Mouse (Mus musculus): ENCODE results near the gene Mgmt. TPM values are rescaled to one million over a fixed set of nuclear protein-coding genes. Genes with fewer than 3 reads are reported as not detected.

Mgmt gene
- polyA plus RNA-seq, 1 experiment from 2014 or later, result 1.6 TPM

DNA sequence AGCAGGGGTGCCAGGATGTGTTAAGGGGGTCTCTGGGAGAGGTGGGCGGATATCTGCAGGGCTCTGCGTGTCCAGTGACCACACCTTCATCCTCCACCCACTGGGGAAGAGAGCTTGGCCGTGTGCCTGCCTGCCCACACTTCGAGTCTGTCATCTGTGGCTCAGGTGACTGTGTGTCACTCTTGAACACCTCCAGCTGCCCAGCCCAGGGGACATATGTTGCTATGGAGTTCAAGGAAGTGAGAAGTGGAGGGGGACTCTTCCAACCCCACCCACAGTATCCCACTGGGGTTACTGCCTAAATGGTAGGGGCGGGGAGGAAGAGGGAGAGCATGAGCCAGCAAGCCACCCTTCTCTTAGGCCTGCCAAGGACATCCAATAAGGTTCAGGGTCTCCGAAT, 192.7 kb downstream of the Mgmt start:
- WGBS, result 81% methylated on average over 6 of the region's 6 CpGs
- Histone ChIP-seq H3K4me2 (replicated peaks) (no peak overlapping the region), H3K9me3 (no peaks in the 10 kb centered on the region), H3K36me3 (no peaks in the 10 kb centered on the region), H3K27me3 (peaks cover 5% of the 10 kb centered on the region; the same call in 1 of the 2 replicates), H3K9ac (replicated peaks) (no peak overlapping the region), H3K4me1 (replicated peaks) (peaks cover 25% of the 10 kb centered on the region), H3K27ac (no peak overlapping the region), H3K4me3 (replicated peaks) (no peak overlapping the region)
- no peak for ATAC-seq

DNA sequence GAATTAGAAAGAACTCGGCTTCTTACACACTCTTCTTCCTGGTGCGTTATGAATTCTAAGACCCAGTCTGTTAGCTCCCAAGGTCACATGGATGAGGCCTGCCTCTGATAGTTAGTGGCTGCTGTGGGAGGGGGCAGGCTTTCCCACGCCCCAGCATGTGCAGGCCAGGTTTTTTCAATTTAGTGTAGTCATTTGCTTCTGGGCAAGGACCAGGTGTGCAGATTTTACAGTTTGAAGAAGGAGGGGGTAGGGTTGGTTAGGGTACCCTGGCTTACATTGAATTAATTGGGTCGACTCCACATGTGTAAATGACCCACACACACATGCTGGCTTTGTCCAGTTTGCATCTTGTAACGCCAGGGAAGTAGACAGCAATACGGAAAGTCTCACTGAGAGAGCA, 193.7 kb downstream of the Mgmt start:
- H3K27ac ChIP-seq, result no peak overlapping the region
- 90% methylated on average over 6 of the region's 6 CpGs for WGBS
- H3K4me2 ChIP-seq (replicated peaks), result no peak overlapping the region
- H3K4me1 ChIP-seq (replicated peaks), result peaks cover 25% of the 10 kb centered on the region
- H3K4me3 ChIP-seq (replicated peaks), result no peak overlapping the region
- peaks cover 3% of the 10 kb centered on the region; the same call in 1 of the 2 replicates for H3K27me3 ChIP-seq
- H3K36me3 ChIP-seq, result no peaks in the 10 kb centered on the region
- no peaks in the 10 kb centered on the region for H3K9me3 ChIP-seq
- no peak overlapping the region for H3K9ac ChIP-seq (replicated peaks)
- ATAC-seq, result no peak

DNA sequence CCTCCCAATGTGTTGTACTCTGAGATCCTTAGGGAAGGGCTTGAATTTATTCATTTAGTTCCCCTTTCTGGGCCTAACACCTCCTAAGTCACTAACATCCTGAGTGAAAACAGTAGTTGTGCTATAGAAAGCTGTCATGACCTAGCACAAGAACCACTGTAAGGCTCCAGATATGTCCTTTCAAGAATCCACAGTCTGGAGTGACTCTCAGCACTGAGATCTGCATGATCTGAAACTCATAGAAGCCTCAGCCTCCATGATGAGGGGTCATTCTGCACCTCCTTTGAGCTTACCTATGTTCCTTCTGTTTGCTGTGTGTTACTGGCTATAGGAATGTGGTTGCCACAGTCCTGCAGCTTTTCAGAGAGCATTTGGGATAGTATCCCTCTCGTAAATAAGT, 200.1 kb downstream of the Mgmt start:
- no peak for ATAC-seq
- 79% methylated on average over 1 of the region's 1 CpGs for WGBS
- peaks cover 8% of the 10 kb centered on the region for H3K4me1 ChIP-seq (replicated peaks)
- peaks cover 3% of the 10 kb centered on the region; the same call in 1 of the 2 replicates for H3K9me3 ChIP-seq
- no peak overlapping the region for H3K9ac ChIP-seq (replicated peaks)
- no peak overlapping the region for H3K4me3 ChIP-seq (replicated peaks)
- no peaks in the 10 kb centered on the region for H3K36me3 ChIP-seq
- no peak overlapping the region for H3K27ac ChIP-seq
- no peaks in the 10 kb centered on the region for H3K27me3 ChIP-seq
- H3K4me2 ChIP-seq (replicated peaks), result no peak overlapping the region

DNA sequence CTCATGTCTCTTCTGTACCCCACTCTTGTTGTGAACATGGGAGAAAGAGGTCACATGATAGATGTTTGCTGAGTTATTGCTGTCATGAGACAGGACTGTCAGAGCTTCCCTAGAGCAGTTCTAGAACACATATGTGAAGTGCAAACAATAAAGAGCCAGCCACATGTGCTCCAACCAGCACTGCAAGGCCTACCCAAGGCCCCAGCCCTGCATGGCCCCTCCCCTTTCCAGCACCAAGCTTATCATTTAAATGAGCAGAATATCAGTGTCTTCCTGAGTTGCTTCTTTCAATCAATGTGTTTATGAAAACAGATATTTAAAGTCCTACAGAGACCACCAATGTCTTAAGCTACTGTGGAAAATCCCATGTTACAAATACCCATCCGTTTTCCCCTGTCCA, 201.3 kb downstream of the Mgmt start:
- Histone ChIP-seq H3K27ac (no peak overlapping the region), H3K4me1 (replicated peaks) (peaks cover 8% of the 10 kb centered on the region), H3K9me3 (peaks cover 3% of the 10 kb centered on the region; the same call in 1 of the 2 replicates), H3K27me3 (no peaks in the 10 kb centered on the region), H3K9ac (replicated peaks) (no peak overlapping the region), H3K4me2 (replicated peaks) (no peak overlapping the region), H3K36me3 (no peaks in the 10 kb centered on the region), H3K4me3 (replicated peaks) (no peak overlapping the region)
- 85% methylated on average over 1 of the region's 1 CpGs for WGBS
- no peak for ATAC-seq

DNA sequence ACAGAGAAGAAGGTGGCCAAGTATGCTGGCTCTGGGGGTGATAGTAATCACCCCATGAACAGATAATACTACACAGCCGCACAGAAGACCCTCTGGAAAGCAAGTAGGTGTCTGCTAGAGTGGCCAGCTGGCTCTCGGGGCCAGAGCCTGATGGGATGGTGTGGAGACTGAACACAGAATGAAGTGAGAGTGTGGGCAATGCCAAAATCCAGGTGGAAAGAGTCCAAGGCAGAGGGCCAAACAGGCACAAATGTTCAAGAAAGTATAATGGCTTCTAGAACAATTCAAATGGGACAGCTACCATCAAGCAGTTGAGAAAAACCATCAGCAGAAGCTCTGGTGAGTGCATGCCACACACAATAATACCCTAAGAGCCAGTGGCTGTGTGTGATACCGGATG, 205.4 kb downstream of the Mgmt start:
- ATAC-seq, result no peak
- Histone ChIP-seq H3K4me3 (replicated peaks) (no peak overlapping the region), H3K36me3 (no peaks in the 10 kb centered on the region)

DNA sequence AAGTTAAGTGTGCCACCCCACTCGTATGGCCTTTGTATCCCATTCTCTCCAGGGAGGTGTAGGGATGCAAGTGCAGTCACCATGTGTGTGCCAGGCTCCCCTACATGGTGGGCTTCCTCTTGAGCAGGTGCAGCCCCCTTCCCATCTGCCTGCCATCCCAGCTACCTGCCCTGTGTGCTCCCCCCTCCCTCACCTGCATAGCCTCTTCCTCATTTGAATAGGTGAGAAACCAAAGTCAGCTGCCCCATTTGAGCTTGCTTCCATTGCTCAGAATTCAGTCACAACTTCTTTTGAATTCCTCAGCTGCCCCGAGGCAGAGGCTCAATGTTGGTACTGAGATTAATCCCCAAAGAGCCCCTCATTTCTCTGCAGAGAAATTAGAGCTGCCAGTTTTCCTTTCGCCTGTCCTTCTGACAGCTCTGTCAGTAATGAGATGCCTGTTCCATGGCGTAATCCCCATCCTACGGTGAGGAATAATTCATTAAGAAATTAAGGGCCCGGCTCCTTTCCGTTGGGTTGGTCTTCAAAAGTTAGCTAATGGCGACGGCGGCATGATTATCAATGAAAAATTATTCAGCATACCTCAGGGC, 208.3 kb downstream of the Mgmt start:
- no peak overlapping the region for H3K4me2 ChIP-seq (replicated peaks)
- H3K36me3 ChIP-seq, result no peaks in the 10 kb centered on the region
- no peaks in the 10 kb centered on the region for H3K9me3 ChIP-seq
- no peak overlapping the region for H3K27ac ChIP-seq
- H3K27me3 ChIP-seq, result no peaks in the 10 kb centered on the region
- ATAC-seq, result peak; percentile 50
- no peak overlapping the region for H3K4me3 ChIP-seq (replicated peaks)
- H3K9ac ChIP-seq (replicated peaks), result no peak overlapping the region
- H3K4me1 ChIP-seq (replicated peaks), result peaks cover 12% of the 10 kb centered on the region
- 36% methylated on average over 10 of the region's 10 CpGs for WGBS

More for the DNA sequence above, 205.4 kb downstream of the Mgmt start:
- H3K9me3 ChIP-seq, result peaks cover 3% of the 10 kb centered on the region; the same call in 1 of the 2 replicates
- no peak overlapping the region for H3K9ac ChIP-seq (replicated peaks)
- WGBS, result 83% methylated on average over 3 of the region's 3 CpGs
- H3K27me3 ChIP-seq, result no peaks in the 10 kb centered on the region
- no peak overlapping the region for H3K4me2 ChIP-seq (replicated peaks)
- H3K27ac ChIP-seq, result no peak overlapping the region
- H3K4me1 ChIP-seq (replicated peaks), result peaks cover 12% of the 10 kb centered on the region

DNA sequence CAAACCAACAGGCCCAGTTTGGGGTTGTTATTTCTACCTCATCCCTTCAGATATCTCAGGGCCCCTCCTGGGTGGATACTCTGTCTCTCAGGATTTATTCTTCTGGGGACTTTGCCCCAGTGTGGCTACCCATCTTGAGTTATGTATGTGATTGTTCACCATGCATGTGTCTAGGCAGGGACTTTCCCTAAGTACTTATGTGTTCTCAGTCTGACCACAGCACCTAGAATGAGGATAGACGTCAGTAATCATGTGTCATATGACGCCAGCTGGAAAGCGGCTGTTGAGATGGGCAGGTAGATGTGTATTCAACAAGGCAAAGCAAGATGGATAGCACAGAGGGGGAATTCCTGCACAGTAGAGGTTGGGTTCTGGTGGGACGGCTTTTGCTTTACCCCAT, 217.7 kb downstream of the Mgmt start:
- H3K4me2 ChIP-seq (replicated peaks), result no peak overlapping the region
- H3K36me3 ChIP-seq, result no peaks in the 10 kb centered on the region
- no peaks in the 10 kb centered on the region for H3K27me3 ChIP-seq
- H3K27ac ChIP-seq, result no peak overlapping the region
- H3K4me3 ChIP-seq (replicated peaks), result no peak overlapping the region
- H3K9me3 ChIP-seq, result peaks cover 7% of the 10 kb centered on the region; the same call in 1 of the 2 replicates
- no peak for ATAC-seq
- no peaks in the 10 kb centered on the region for H3K4me1 ChIP-seq (replicated peaks)
- no peak overlapping the region for H3K9ac ChIP-seq (replicated peaks)
- WGBS, result 97% methylated on average over 4 of the region's 4 CpGs

DNA sequence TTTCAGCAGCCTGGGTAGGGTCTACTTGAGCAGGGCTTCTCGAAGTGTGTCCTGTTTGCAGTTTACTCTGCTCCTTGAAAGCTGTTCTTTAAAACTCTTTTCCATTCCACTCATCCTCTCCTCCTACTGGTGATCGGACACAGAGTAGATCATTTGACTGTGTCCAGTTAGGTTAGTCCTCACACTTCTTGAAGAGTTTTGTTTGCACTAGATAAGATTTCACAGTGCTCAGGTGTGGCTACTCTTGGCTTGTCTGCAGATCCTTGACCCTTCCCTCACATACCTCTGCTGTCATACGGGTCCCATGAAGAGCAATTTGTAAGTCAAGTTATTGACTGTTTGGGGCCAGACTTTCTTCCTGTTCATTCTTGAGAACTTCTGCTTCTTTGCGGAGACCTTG, 221.8 kb downstream of the Mgmt start:
- peaks cover 7% of the 10 kb centered on the region; the same call in 1 of the 2 replicates for H3K9me3 ChIP-seq
- H3K4me2 ChIP-seq (replicated peaks), result no peak overlapping the region
- H3K4me1 ChIP-seq (replicated peaks), result peaks cover 12% of the 10 kb centered on the region
- 0 out of 2 replicates have a peak, but pooled peaks cover 2% of the 10 kb centered on the region for H3K27me3 ChIP-seq
- no peak overlapping the region for H3K9ac ChIP-seq (replicated peaks)
- no peak for ATAC-seq
- 92% methylated on average over 4 of the region's 4 CpGs for WGBS
- H3K4me3 ChIP-seq (replicated peaks), result no peak overlapping the region
- H3K27ac ChIP-seq, result no peak overlapping the region
- no peaks in the 10 kb centered on the region for H3K36me3 ChIP-seq

DNA sequence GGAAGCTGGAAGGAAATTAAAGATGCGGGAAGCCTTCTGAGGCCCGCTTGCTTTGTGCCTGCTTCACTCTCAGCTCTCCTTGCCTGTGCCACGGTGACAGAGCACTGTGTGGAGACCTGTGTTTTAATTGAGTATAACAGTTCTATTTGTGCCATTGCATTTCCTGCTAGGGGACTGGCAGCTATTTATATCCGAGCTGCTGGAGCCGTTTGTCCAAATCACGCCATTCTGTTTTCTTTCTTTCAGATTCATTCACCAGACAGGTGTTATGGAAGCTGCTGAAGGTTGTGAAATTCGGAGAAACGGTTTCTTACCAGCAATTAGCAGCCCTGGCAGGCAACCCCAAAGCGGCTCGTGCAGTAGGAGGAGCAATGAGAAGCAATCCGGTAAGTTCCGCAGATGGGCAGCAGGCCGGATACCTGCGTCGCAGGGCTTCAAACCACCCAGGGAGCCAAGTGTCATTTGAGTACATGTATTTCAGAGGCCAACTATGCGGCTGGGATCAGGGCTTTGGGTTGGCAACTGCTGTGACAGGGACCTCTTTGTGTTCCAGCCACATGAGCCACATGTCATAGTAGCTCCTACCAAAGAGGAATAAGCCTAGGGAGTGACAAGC, 226.9 kb downstream of the Mgmt start:
- 73% methylated on average over 16 of the region's 16 CpGs for WGBS
- no peaks in the 10 kb centered on the region for H3K9me3 ChIP-seq
- H3K4me3 ChIP-seq (replicated peaks), result no peak overlapping the region
- H3K4me1 ChIP-seq (replicated peaks), result peaks cover 17% of the 10 kb centered on the region
- H3K36me3 ChIP-seq, result no peaks in the 10 kb centered on the region
- peak overlapping the region; percentile 26 for H3K27ac ChIP-seq
- ATAC-seq, result 0 out of 2 replicates have a peak, but pooled peaks have one; percentile 4
- H3K9ac ChIP-seq (replicated peaks), result no peak overlapping the region
- no peak overlapping the region for H3K4me2 ChIP-seq (replicated peaks)
- H3K27me3 ChIP-seq, result 0 out of 2 replicates have a peak, but pooled peaks cover 2% of the 10 kb centered on the region

DNA sequence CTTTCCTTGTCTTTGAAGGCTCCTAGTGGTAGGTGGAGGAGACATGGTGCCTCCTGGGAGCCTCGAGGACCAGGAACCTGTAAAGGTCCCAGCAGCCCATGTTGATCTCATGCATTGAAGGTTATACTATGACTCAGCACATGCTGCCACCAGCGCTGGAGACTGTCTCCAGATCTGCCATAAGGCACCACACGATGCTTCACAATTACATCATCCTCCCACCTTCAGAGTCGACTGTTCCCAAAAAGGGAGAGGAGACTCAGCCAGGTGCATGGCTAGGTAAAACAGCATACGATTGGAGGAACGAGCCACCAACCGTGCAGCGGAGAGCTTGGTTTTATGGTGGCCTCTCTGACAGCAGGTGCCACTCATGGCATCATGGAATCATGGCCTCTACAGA, 234.3 kb downstream of the Mgmt start:
- WGBS, result 91% methylated on average over 8 of the region's 8 CpGs
- no peak for ATAC-seq

DNA sequence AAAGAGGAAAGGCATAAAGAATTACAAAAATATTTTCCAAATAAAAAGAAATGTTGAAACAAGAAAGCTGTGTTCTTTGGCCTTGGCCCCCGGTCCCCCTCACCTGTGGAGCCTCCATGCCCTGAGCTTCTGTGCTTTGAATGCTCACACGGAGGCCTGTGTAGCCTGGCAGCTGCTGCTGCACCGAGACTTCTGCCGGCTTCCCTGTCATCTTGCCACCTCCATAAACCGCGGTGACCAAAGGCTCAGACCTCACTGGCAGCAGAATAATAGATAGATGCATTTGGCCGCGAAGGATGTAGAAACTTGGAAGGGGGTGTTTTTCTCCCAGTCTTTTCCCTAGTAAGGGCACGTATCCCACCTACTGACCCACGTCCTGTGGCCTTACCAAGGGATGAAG, 235.8 kb downstream of the Mgmt start:
- Histone ChIP-seq H3K27ac (no peak overlapping the region), H3K9me3 (no peaks in the 10 kb centered on the region), H3K27me3 (0 out of 2 replicates have a peak, but pooled peaks cover 4% of the 10 kb centered on the region), H3K4me3 (replicated peaks) (no peak overlapping the region), H3K4me2 (replicated peaks) (no peak overlapping the region), H3K36me3 (no peaks in the 10 kb centered on the region), H3K4me1 (replicated peaks) (0 out of 2 replicates have a peak, but pooled peaks cover 4% of the 10 kb centered on the region), H3K9ac (replicated peaks) (no peak overlapping the region)
- ATAC-seq, result no peak
- 79% methylated on average over 10 of the region's 10 CpGs for whole genome bisulfite sequencing

More for the DNA sequence above, 234.3 kb downstream of the Mgmt start:
- Histone ChIP-seq H3K27me3 (0 out of 2 replicates have a peak, but pooled peaks cover 4% of the 10 kb centered on the region), H3K9me3 (no peaks in the 10 kb centered on the region), H3K4me2 (replicated peaks) (no peak overlapping the region), H3K36me3 (no peaks in the 10 kb centered on the region), H3K9ac (replicated peaks) (no peak overlapping the region), H3K4me1 (replicated peaks) (0 out of 2 replicates have a peak, but pooled peaks cover 4% of the 10 kb centered on the region), H3K27ac (no peak overlapping the region), H3K4me3 (replicated peaks) (no peak overlapping the region)

DNA sequence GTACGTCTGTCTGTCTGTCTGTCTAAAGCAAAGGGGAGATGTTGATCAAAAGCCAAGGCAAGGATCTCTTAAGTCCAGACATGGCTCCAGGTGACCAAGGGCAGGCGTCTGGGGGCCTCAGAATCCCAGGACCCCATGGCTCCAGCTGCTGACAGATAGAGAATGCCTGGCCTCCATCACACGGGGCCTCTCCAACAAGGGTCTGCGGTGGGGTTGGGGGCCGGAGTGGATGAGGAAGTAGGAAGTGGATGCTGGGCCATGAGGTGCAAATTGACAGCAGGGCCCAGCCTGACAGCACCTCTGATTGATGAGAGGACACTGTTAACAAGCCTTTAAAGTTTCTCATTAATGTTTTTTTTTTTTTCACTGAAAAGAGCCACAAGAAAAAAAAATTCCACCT, 237.5 kb downstream of the Mgmt start:
- ATAC-seq, result no peak
- Histone ChIP-seq H3K27me3 (0 out of 2 replicates have a peak, but pooled peaks cover 4% of the 10 kb centered on the region), H3K4me1 (replicated peaks) (0 out of 2 replicates have a peak, but pooled peaks cover 4% of the 10 kb centered on the region), H3K9me3 (no peaks in the 10 kb centered on the region), H3K36me3 (no peaks in the 10 kb centered on the region), H3K4me3 (replicated peaks) (no peak overlapping the region), H3K9ac (replicated peaks) (no peak overlapping the region), H3K27ac (no peak overlapping the region), H3K4me2 (replicated peaks) (no peak overlapping the region)
- 79% methylated on average over 5 of the region's 5 CpGs for WGBS
